Mouse (Mus musculus) CD4-positive, CD25-positive, alpha-beta regulatory T cell, adult 4 months (primary cell): ENCODE measurements around the gene Cbx4. TPM values are rescaled to one million over a fixed set of nuclear protein-coding genes. Genes with fewer than 3 reads are reported as not detected.

ENCODE experiments used
- ATAC-seq: one replicate; pipeline ENCODE4 v1.8.0; 2017
- polyA plus RNA-seq, 2 experiments: library from polyadenylated mRNA; unstranded; fragments of 100-300 nt; shearing (Covaris generic); gene quantifications; one replicate each; pipeline ENCODE4 v1.2.1; 2017

The Cbx4 gene
- polyA plus RNA-seq, 2 experiments from 2014 or later = 1.7 to 3.7 TPM

GRCm38 (mm10) chr11:119041325-119041716 is 44.7 kb downstream of the Cbx4 start:
- ATAC-seq = peak; percentile 25

DNA sequence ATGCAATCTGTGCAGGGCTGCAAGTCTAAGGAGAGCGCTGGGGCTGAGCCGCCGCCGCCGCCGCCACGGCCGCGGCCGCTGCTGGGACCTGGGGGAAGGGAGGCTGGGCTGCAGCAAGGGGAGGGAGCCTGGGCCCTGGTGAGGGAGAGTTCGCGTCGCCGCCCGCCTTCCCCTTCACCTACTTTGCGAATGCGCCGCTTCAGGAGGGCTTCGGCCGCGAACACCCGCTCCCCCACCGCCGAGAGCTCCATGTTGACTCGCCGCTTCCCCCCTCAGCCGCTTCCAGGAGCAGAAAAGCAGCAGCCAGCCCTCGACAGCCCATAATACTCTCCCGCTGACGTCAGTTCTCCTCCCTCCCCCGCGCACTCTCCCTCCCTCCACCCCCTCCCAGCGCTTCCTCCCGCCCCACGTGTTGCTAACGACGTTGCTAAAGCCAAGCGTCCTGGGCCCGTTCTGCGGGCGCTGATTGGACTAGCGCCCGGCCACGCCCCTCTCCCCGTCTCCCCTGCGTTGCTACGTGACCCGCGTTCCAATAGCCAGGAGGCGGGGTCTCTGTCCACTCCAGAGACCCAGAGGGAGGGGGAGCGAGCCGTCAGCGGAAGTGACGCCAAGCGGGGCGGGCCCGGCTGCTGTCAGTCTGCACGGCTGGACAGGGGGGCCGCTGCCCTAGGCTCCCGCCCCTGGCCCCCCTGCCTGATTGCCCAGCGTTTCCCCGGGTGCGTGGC is 45.3 kb downstream of the Cbx4 start, which contains the start of gene Cbx8:
Gene Cbx8 (minus strand): TSS at position 370 of the 725 bp plus-strand sequence.
- ATAC-seq = peak; percentile 93

GRCm38 (mm10) chr11:119039732-119040512 is 46.1 kb downstream of the Cbx4 start:
- no peak for ATAC-seq

GRCm38 (mm10) chr11:119038744-119039484 is 47.1 kb downstream of the Cbx4 start:
- no peak for ATAC-seq

DNA sequence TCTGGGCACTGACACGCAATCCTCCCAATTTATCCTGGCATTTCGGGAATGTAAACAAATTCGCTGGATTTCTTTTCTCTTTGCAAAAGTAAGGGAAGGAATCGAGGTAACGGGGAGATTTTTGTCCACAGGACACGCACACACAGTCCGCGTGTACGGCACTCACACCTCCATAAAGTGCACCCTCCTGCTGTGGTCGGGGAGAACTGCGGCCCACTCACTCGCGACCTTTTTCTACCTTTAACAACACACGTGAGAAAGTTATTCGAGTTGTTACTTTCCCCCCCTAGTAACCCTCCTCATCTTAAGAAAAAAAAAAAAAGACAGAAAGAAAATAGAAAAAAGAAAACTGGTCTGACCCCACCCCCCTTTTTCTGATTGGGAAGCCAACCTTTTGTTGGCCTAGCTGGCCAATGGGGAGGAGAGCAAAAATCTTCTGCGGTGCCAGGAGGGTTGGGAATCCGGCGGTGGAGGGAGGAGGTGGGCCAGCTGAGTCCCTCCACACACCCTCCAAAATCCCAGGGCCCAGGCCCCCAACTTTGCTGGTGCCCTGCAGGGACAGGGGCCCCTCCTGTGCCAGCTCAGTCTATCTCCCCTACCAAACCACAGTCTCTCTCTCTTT is 48.1 kb downstream of the Cbx4 start:
- ATAC-seq = no peak

GRCm38 (mm10) chr11:119036934-119037779 is 48.9 kb downstream of the Cbx4 start:
- ATAC-seq = no peak

- ATAC-seq = no peak
Observed at GRCm38 (mm10) chr11:119036447-119036846, 49.6 kb downstream of the Cbx4 start.

DNA sequence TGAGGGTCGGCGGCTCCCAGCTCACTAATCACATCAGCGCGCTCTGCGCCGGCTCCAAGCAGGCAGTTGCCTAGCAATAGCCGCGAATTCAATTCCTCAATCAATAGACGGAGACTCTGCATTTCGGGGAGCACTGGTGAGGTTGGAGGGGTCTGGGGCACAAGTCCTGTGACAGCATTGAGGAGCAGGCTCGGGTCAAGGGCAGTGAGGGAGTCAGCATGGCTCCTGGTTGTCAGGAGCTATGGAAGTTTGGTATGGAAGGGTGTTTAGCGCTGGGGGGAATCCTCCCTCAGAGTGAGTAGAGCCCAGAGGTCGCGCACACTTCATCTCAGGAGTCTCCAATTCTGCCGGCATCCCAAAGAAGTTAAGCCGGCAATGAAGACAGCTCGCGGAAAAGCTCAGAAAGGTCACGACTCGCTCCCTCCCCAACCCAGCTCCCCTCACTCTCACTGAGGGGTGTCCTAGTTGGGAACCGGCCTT is 50.3 kb downstream of the Cbx4 start:
- ATAC-seq = no peak

GRCm38 (mm10) chr11:119035094-119035685 is 50.8 kb downstream of the Cbx4 start:
- ATAC-seq = no peak

GRCm38 (mm10) chr11:119034635-119035034 is 51.4 kb downstream of the Cbx4 start:
- peak; percentile 7 for ATAC-seq

DNA sequence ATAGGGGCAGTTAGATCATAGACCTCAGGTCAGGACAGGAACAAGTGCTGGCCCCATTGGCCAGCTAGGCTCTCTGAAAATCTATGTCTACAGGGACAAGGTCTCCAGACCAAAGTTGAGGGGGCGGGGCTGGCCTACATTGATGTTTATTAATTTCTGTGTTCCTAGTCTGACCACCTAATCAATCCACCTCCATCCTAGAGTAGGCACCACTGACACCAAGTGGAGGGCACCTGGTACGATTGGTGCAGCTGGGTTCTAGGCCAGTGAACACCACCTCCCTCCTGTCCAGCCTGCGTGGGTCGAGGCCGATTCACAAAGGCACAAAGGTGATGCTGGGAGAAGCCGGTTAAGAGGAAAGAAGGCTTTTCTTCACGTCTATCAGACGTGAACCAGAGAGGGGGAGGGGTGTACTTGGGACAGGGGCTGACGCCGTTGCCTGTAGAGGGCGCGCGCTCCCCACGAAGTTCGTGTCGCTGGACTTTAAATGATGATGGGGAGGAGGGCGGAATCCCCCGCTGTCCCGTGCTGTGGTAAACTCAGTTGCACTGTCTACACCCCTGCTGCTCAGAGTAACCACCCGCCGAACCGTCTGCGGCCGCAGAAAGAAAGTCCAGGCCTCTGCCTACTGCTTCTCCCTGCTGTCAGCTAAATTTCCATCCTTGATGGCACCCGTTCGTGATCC is 52.0 kb downstream of the Cbx4 start:
- peak; percentile 86 for ATAC-seq

Other genes starting within 250 kb of the Cbx4 start
- not detected for gene Rbfox3, start 174.6 kb downstream of the Cbx4 start, polyA plus RNA-seq
- not detected for gene Enpp7, start 98.0 kb downstream of the Cbx4 start, polyA plus RNA-seq
- gene Cbx2, start 63.3 kb downstream of the Cbx4 start, polyA plus RNA-seq = 1 to 10 TPM; 1.4 to 1.5 TPM
- gene Cbx8, start 45.3 kb downstream of the Cbx4 start, polyA plus RNA-seq = 1 to 10 TPM; 4.0 to 6.7 TPM
- gene Tbc1d16, start 142.3 kb upstream of the Cbx4 start, polyA plus RNA-seq = 1 to 10 TPM in 1 of 2 experiments, under 1 TPM in 1; 0.72 to 1.0 TPM
- gene Ccdc40, start 142.4 kb upstream of the Cbx4 start, polyA plus RNA-seq = 1 to 10 TPM; 2.9 to 3.6 TPM
- 10 to 100 TPM; 11.5 to 27.8 TPM for gene Gaa, start 181.7 kb upstream of the Cbx4 start, polyA plus RNA-seq
- 100 to 1,000 TPM; 175 to 208 TPM for gene Eif4a3, start 213.9 kb upstream of the Cbx4 start, polyA plus RNA-seq
- gene Card14, start 221.5 kb upstream of the Cbx4 start, polyA plus RNA-seq = not detected